8 mouse cellular contexts compared by ENCODE assay signal in genomic region chr14:87566211-87566610, GRCm38 (mm10).
DNase-seq lines count a peak whose midpoint lies in the region; ATAC-seq and TF ChIP-seq lines count a peak whose summit lies in the region.

No protein-coding gene starts in this region.

- H3K36me3 ChIP-seq in heart, postnatal 0 days (replicated peaks; ENCODE audit: control insufficient read depth, insufficient read depth, low read length) = no peaks in the 10 kb centered on the region
- H3K36me3 ChIP-seq in stomach, postnatal 0 days (ENCODE audit: control insufficient read depth, insufficient read depth, low read length) = no peaks in the 10 kb centered on the region

- no peak overlapping the region for H3K4me3 ChIP-seq in heart, postnatal 0 days (ENCODE audit: low read depth, low read length)
- no peak overlapping the region for H3K4me3 ChIP-seq in stomach, postnatal 0 days (ENCODE audit: low read depth, low read length)

- H3K9me3 ChIP-seq in heart, postnatal 0 days (replicated peaks; ENCODE audit: control insufficient read depth, low read length) = no peaks in the 10 kb centered on the region
- H3K9me3 ChIP-seq in stomach, postnatal 0 days (ENCODE audit: control insufficient read depth, low read length) = no peaks in the 10 kb centered on the region

- WGBS in heart, postnatal 0 days = 23% methylated on average over 7 of the region's 7 CpGs
- 35% methylated on average over 7 of the region's 7 CpGs for WGBS in stomach, postnatal 0 days

- no peak for DNase-seq in heart, postnatal 0 days (ENCODE audit: low spot score)
- no peak for DNase-seq in heart, adult 9 months (ENCODE audit: low spot score in 2 of 2)
- peak; percentile 8 for DNase-seq in CD4-positive helper T cell, adult 2 months (ENCODE audit: low read depth, low spot score)
- peak; percentile 56 for DNase-seq in R1 (ENCODE audit: low read depth, low spot score)
- DNase-seq in layer of hippocampus, adult 9-11 months = peak; percentile 46
- DNase-seq in stomach, postnatal 0 days (ENCODE audit: low spot score) = no peak
- no peak for DNase-seq in B cell, adult 2 months
- no peak for DNase-seq in spleen, postnatal 36 days (ENCODE audit: low spot score in 2 of 2)

- no peak overlapping the region for H3K9ac ChIP-seq in heart, postnatal 0 days (replicated peaks; ENCODE audit: low read depth, low read length)
- no peak overlapping the region for H3K9ac ChIP-seq in stomach, postnatal 0 days (ENCODE audit: low read length)

- no peak for ATAC-seq in heart, postnatal 0 days (ENCODE audit: insufficient read depth, low read depth)
- ATAC-seq in stomach, postnatal 0 days (ENCODE audit: low FRiP score, low TSS enrichment) = no peak

- H3K4me1 ChIP-seq in heart, postnatal 0 days (ENCODE audit: control insufficient read depth, insufficient read depth) = peaks cover 12% of the 10 kb centered on the region; the same call in 1 of the 2 replicates
- H3K4me1 ChIP-seq in stomach, postnatal 0 days (replicated peaks; ENCODE audit: control insufficient read depth, insufficient read depth) = 0 out of 2 replicates have a peak, but pooled peaks cover 2% of the 10 kb centered on the region

- H3K4me2 ChIP-seq in heart, postnatal 0 days (ENCODE audit: low read depth, low read length) = no peak overlapping the region
- no peak overlapping the region for H3K4me2 ChIP-seq in stomach, postnatal 0 days (replicated peaks; ENCODE audit: low read depth)

- H3K27me3 ChIP-seq in heart, postnatal 0 days (ENCODE audit: control insufficient read depth, insufficient read depth, low read length) = no peaks in the 10 kb centered on the region
- no peaks in the 10 kb centered on the region for H3K27me3 ChIP-seq in stomach, postnatal 0 days (ENCODE audit: control insufficient read depth, insufficient read depth, low read length)

- TF ChIP-seq EP300 in heart, postnatal 0 days (IDR thresholded peaks at IDR 0.05; ENCODE audit: low read depth) = no peak
- no peak for TF ChIP-seq EP300 in stomach, postnatal 0 days (optimal IDR thresholded peaks at IDR 0.05)

- peak; percentile 24; the same call in 1 of the 2 replicates for TF ChIP-seq CTCF in heart, postnatal 0 days (IDR thresholded peaks at IDR 0.05; ENCODE audit: low read depth)
- peak; percentile 63 for TF ChIP-seq CTCF in stomach, postnatal 0 days (IDR thresholded peaks at IDR 0.05; ENCODE audit: low read depth)

- H3K27ac ChIP-seq in heart, postnatal 0 days (ENCODE audit: low read depth) = no peak overlapping the region
- H3K27ac ChIP-seq in stomach, postnatal 0 days (replicated peaks) = no peak overlapping the region

Comparison
In these comparisons a context has a peak if more than half of its experiments do, and no peak if none do; other contexts are left out.
1. DNase-seq: peak in CD4-positive helper T cell, adult 2 months (single experiment), R1 (single experiment) and layer of hippocampus, adult 9-11 months (single experiment); none in heart, postnatal 0 days (single experiment), heart, adult 9 months (0 of 2), stomach, postnatal 0 days (single experiment), B cell, adult 2 months (0 of 2) and spleen, postnatal 36 days (0 of 2).